Mouse (Mus musculus) spleen, adult 18-20 months (tissue): Measurements from ENCODE around the gene Irak4.

Experiments
- DNase-seq, 2 experiments: peaks; one replicate each; pipeline ENCODE4 v3.0.0; 2022; ENCODE audit warnings: mixed read lengths in 2 of 2

Gene Irak4

DNA sequence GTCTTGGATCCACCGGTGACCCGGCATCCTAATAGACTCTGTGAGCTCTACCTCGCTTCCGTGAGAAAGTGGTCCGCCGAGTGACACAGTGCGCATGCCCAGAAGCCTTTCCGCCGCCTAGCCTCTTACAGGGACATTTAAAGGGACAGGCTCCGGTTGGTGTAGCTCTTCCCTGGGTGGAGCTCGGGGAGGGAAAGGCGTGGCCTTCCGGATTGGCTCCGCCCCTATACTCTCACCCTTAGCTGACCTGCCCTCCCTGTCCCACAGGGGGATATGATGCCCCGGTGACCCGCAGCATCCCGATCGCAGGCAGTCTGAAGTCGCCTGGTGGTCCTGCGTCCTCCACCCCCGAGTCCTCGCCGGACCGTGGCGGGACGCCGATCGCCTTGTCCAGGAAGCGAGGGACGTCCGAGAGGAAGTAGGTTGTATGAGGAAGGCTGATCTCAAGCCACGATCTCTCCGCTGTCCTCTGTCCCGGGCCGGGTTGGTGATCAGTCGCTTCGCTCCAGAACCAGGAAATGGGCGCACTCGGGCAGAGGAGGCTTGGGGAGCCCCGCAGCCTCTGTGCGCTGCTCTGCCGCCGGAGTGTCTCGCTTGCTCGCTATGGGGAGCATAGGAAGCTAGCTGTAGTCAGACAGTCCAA is at the start of gene Irak4, which contains the start of gene Pus7l:
Gene Irak4, plus strand, starts transcription at position 235 of the 643 bp plus-strand sequence.
Gene Pus7l, minus strand, starts transcription at position 139 of the 643 bp plus-strand sequence.
- peak; percentile 90 to 94 for DNase-seq

DNA sequence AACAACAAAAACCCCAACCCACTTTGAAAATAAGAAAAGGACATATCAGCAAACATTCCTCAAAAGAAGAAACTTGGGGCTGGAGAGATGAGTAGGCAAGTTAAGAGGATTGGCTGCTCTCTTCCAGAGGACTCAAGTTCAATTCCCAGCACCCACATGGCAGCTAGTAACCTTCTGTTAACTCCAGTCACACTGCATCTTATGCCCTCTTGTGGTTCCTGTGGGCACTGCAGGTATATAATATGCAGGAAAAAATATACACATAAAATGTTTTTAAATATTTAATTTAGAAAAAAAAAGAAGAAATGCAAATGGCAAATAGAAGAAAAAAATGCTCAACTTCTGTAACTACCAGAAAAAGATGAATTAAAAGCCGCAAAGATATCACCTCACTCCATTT is 49.0 kb upstream of the Irak4 start:
- no peak for DNase-seq

DNA sequence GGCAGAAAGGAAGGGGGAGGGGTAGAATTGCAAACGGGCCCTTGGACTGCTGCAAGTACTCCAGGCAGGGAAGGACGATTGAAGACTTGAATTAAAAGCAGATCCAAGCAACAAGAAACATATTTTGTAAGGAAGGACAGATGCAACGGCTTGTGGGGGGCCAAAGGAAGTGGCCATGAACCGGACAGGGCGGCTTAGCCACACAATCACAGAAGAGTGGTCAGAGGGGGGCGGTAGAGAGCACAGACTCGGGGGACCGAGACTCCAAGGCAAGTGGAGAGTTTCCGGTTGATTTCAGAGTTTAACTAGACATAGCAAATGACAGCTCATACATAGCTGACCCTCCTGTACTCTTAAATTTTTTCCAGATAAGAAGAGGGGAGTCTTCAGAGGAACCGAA is 47.5 kb upstream of the Irak4 start:
- DNase-seq, result no peak

- no peak for DNase-seq
Measured at GRCm38 (mm10) chr15:94499260-94499659, 44.2 kb upstream of the Irak4 start.

DNA sequence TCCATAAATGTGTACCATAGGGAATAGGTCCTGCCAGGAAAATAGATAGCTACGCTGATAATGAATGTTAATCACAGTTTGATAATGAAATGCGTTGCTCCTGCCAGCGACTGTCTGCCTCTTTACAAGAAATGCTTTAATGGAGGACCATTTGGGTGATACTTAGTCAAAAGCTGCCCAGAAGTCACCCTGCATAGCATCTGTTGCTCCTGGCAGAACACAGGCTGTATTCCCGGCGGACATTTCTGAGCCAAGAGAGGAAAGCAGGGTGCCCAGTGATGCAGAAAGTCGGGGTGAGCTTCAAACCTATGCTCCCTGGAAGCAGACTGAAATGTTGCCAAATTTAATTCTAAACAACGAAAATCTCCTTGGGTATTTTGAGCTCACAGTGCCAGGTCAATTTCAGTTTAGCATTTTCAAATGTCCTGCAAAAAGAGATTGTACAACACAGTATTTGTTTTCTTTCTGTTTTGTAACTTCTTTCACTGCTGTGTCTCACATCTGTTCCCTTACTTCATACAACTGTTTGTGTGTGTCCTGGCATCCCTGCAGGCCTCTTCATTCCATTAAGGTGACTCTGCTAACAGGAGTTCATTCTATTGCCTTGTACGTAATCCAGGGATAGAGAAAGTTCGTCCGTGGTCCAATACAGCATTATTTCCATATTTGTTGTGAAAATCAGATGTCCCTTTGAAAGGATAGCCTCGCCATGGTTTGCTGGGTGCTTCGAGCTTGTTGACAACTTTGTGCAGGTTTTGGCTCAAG is 39.8 kb upstream of the Irak4 start:
- no peak for DNase-seq

DNA sequence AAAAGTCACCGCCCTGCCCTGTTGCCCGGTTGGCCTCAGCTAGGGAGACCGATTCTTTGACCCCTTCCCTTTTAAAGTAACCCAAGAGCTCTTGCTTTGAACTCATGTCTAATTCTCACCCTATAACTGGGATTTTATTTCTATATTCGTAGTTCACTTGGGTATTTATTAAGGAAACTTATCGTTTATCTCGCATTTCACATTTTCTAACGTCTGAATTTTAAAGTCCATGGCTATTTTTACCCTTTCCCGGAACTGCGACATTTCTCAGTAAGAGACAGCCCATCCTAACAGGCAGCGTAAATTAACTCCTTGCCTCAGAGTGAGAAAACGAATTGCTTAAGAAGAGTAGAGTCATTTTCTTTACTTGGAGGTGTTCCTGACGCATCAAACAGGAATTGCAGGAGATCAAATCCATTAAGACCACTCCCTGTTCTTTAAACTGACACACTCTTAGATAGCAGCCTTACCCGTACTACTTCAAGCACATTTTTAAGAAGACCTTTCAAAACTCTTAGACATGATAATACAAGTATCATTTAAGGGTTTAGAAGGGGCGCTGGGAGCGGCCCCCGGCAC is 25.4 kb upstream of the Irak4 start:
- no peak for DNase-seq

GRCm38 (mm10) chr15:94520205-94520900 is 23.1 kb upstream of the Irak4 start:
- no peak for DNase-seq

DNA sequence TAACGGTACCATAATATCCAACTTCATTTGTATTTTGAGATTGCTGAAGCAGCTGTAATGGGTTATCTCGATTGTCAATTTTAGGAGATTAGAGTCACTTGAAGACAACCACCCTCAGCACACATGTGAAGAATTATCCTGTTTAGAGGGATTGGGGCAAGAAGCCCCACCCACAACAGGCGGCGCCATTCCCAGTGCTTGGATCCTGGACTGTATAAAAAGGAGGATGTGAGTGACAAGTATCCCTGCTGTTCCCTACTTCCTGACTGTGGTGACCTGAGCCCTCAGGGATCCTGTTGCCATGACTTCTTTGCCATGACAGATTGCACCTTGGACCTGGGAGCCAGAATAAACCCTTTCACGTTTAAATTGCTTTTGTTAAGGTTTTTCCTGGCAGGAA is 22.5 kb upstream of the Irak4 start:
- DNase-seq, result no peak

- no peak for DNase-seq
Measured at GRCm38 (mm10) chr15:94523251-94523650, 20.2 kb upstream of the Irak4 start.

DNA sequence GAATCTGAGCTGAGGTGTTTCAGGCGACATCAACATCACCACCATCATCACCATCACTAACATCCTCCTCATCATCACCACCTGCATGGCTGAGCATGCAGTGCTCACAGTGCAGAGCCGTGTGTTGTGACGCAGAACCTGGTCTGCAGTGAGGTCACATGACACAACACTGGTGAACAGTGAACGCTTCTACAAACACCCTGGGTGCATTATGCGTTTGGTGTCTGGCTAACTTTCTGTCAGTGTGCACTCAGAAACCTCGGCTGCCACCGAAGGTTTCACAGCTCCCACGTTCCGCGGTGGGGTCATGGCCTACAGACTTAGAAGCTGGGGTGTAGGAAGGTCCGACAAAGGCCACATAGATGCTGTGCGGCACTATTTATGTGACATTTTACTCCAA is 18.5 kb upstream of the Irak4 start:
- no peak for DNase-seq

DNA sequence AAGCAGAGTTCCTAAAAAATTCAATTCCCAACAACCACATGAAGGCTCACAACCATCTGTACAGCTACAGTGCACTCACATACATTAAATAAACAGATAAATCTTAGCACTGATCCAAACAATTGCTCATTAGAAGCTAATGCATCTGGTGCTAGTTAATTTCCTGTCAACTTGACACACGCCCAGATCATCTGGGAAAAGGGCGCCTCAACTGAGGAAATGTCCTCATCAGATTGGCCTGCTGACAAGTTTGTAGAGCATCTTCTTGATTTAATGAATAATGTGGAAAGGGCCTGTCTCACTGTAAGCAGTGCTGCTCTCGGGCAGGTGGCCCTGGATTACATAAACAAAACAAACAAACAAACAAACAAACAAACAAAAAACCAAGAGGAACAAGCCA is 12.9 kb upstream of the Irak4 start:
- DNase-seq, result no peak

- no peak for DNase-seq
Measured at GRCm38 (mm10) chr15:94532306-94532705, 11.1 kb upstream of the Irak4 start.

GRCm38 (mm10) chr15:94532956-94533355 is 10.5 kb upstream of the Irak4 start:
- DNase-seq, result no peak

GRCm38 (mm10) chr15:94535521-94535920 is 7.9 kb upstream of the Irak4 start:
- DNase-seq, result no peak

- DNase-seq, result no peak
Measured at GRCm38 (mm10) chr15:94539296-94539695, 4.1 kb upstream of the Irak4 start.

- DNase-seq, result no peak
Measured at GRCm38 (mm10) chr15:94542567-94543408, 655 bp upstream of the Irak4 start.

GRCm38 (mm10) chr15:94544052-94544636 is 701 bp downstream of the Irak4 start:
- DNase-seq, result no peak

DNA sequence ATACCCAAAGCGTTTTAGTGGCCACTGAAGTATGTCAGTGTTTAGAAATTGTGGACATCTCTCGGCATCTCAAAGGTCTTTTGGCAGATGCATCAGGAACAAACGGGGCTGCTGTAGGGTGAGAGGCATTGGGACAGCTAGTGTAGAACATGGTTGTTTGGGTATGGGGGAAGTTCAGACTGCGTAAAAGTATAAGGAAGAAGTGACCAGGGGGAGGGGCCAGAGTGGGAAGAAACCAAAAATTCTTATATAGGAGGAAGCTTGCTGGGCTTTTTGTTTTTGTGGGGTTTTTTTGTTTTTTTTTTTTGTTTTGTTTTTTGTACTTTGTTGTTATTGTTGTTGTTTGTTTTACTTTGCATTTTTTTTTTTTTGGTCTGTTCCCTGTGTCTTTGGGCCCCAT is 1.4 kb downstream of the Irak4 start:
- DNase-seq, result no peak

- no peak for DNase-seq
Measured at GRCm38 (mm10) chr15:94553536-94553935, 10.1 kb downstream of the Irak4 start.

- DNase-seq, result peak; percentile 61 to 84
Measured at GRCm38 (mm10) chr15:94557442-94557841, 14.0 kb downstream of the Irak4 start.

DNA sequence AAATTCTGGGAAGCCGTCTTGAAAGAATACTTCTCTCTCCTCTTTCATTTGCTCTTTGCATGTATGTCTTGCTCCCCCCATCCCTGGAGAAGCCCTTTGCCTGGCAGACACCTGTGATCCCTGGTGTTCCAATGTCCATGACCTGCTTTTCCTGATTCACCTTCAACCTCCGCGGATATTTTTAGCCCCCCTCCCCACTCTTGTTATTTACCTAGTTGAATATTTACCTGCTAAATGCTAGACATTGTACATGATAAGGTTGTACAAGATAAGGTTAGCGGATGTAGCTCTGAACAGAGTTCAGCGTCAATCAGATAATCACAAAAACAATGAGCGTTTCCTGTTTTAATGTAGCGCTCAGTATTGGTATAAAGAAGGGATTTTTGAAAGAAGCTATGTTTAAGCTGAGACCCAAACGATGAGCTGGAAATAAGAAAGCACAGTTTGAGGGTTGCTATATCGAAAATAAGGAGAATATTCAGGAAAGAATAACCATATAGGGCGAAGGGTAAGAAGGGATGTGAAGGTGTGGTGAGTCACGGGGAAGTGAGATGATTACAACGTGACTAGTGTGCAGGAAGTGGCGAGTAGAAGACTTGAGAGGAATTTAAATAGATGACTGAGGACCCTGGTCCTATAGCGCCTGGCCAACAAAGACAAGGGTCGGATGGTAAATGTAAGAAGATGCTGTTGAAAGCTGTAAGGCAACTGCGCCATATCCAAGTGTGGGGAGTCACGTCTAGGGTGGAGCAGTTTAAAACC is 15.6 kb downstream of the Irak4 start:
- DNase-seq, result no peak
